Mouse (Mus musculus) stomach, embryonic 14.5 days (tissue): ENCODE data around the gene Wbp1. TPM values are rescaled to one million over a fixed set of nuclear protein-coding genes. Genes with fewer than 3 reads are reported as not detected.

Experiments
- ATAC-seq: fragments of 200-750 bp; cut with Nextera tagmentation; 2 replicates; pipeline ENCODE4 v1.8.0; 2017; ENCODE audit warnings: low read depth, moderate TSS enrichment; ENCODE audit not compliant: insufficient number of reproducible peaks, insufficient read depth, low FRiP score
- H3K27ac ChIP-seq: fragments of 300-500 bp; sonication (generic); 2 replicates; pipeline ENCODE4 v1.5.1; 2014; ENCODE audit warnings: mild to moderate bottlenecking, low read length, moderate library complexity, mixed read lengths
- H3K27me3 ChIP-seq: fragments of 300-500 bp; sonication (generic); 2 replicates; pipeline ENCODE4 v1.6.1; 2014; ENCODE audit warnings: low read length, control low read depth, mixed read lengths; ENCODE audit not compliant: control insufficient read depth, insufficient read depth
- H3K36me3 ChIP-seq: fragments of 300-500 bp; sonication (generic); 2 replicates; pipeline ENCODE4 v1.6.1; 2014; ENCODE audit warnings: mild to moderate bottlenecking, control low read depth, low read length, moderate library complexity, mixed read lengths; ENCODE audit not compliant: control insufficient read depth, insufficient read depth
- H3K4me1 ChIP-seq: fragments of 300-500 bp; sonication (generic); 2 replicates; pipeline ENCODE4 v1.6.1; 2014; ENCODE audit warnings: low read length, control low read depth, mixed read lengths; ENCODE audit not compliant: control insufficient read depth, insufficient read depth
- H3K4me2 ChIP-seq: fragments of 300-500 bp; sonication (generic); replicated peaks from 2 replicates; pipeline ENCODE4 v1.6.1; 2014; ENCODE audit warnings: low read depth, low read length, control low read depth
- H3K4me3 ChIP-seq: fragments of 300-500 bp; sonication (generic); 2 replicates; pipeline ENCODE4 v1.5.1; 2014; ENCODE audit warnings: low read depth, low read length, control low read depth
- H3K9ac ChIP-seq: fragments of 300-500 bp; sonication (generic); replicated peaks from 2 replicates; pipeline ENCODE4 v1.6.1; 2014; ENCODE audit warnings: low read depth, mild to moderate bottlenecking, control low read depth, low read length, moderate library complexity, mixed read lengths
- H3K9me3 ChIP-seq: fragments of 300-500 bp; sonication (generic); 2 replicates; pipeline ENCODE4 v1.6.1; 2016; ENCODE audit warnings: low read depth, low read length, control low read depth; ENCODE audit not compliant: control insufficient read depth
- WGBS: fragments of 180-500 bp; shearing (Covaris S2); extraction: QIAGEN DNeasy Blood & Tissue Kit; methylation state at CpG from one replicate; pipeline ENCODE4 v1.1.7; 2014; 5-methylcytosine and 5-hydroxymethylcytosine counted together
- polyA plus RNA-seq: library from polyadenylated mRNA; unstranded; fragments of >200 nt; fragmentation: Nextera tagmentation; extraction: Ambion mirVana; gene quantifications from 2 replicates; pipeline ENCODE4 v1.2.1, GENCODE M21; 2014

The Wbp1 gene
- polyA plus RNA-seq, result 91.3 and 99.6 TPM in 2 replicates

GRCm38 (mm10) chr6:83120930-83121862 lies at the start of gene Wbp1:
Gene Wbp1 (minus strand): TSS chr6:83121559.
- Histone ChIP-seq H3K36me3 (peaks cover 21% of the 10 kb centered on the region), H3K9me3 (no peaks in the 10 kb centered on the region), H3K27me3 (no peaks in the 10 kb centered on the region), H3K4me2 (peak within 1 kb of the TSS; percentile 91), H3K27ac (peak within 1 kb of the TSS; percentile 99), H3K9ac (peak within 1 kb of the TSS; percentile 87), H3K4me3 (peak within 1 kb of the TSS; percentile 66), H3K4me1 (peaks cover 38% of the 10 kb centered on the region)
- ATAC-seq, result peak; percentile 96
- WGBS, result under 1% methylated on average over 37 of the region's 38 CpGs

GRCm38 (mm10) chr6:83171063-83171462 lies 49.7 kb upstream of the Wbp1 start:
- H3K9me3 ChIP-seq, result no peaks in the 10 kb centered on the region
- H3K4me3 ChIP-seq, result no peak overlapping the region
- no peaks in the 10 kb centered on the region for H3K27me3 ChIP-seq
- H3K4me2 ChIP-seq, result no peak overlapping the region
- H3K4me1 ChIP-seq, result peaks cover 11% of the 10 kb centered on the region; the same call in 1 of the 2 replicates
- H3K27ac ChIP-seq, result no peak overlapping the region
- no peak overlapping the region for H3K9ac ChIP-seq
- 80% methylated on average over 5 of the region's 5 CpGs for WGBS
- H3K36me3 ChIP-seq, result no peaks in the 10 kb centered on the region; the same call in none of the 2 replicates
- no peak for ATAC-seq

DNA sequence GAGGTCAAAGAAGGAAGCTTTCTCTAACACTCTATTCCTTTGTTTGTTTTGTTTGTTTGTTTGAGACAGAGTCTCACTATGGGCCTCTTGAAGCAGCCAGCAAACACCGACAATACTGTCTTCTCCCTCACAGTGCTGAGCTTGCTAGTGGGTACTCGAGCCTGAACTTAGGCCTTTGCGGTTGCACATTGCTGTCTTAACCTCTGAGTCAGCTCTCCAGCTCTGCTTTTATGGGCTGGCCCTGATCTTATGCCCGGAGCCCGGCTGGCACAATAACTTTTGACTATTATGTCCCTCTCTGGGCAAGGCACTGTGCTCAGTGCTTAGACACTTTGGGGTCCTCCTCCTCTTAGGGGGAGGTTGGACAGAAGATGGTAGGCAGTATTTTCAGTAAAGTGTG lies 48.5 kb upstream of the Wbp1 start:
- Histone ChIP-seq H3K9me3 (no peaks in the 10 kb centered on the region), H3K27me3 (no peaks in the 10 kb centered on the region), H3K4me3 (no peak overlapping the region), H3K9ac (no peak overlapping the region), H3K4me2 (no peak overlapping the region), H3K4me1 (peaks cover 11% of the 10 kb centered on the region; the same call in 1 of the 2 replicates), H3K27ac (no peak overlapping the region), H3K36me3 (no peaks in the 10 kb centered on the region; the same call in none of the 2 replicates)
- 70% methylated on average over 5 of the region's 5 CpGs for WGBS
- ATAC-seq, result no peak

DNA sequence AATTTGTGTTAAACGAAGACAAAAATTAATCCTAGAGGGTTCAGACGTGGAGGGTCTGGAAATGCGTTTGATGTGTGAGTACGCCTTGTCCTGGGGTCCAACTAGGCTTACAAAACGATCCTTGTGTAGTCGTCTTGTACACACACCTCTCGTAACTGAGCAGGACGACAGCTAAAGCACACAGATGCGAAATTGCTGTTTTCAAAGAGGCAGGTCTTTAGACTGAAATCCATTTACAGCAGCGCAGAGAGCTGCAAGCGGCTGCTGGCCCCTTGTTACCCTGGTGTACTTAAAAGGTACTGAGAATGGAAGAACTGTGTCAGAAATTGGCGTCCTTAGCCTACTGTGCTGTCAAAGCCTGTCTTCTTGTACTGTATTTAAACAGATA lies 44.9 kb upstream of the Wbp1 start:
- ATAC-seq, result no peak
- Histone ChIP-seq H3K9ac (peak overlapping the region; percentile 71), H3K4me1 (peaks cover 18% of the 10 kb centered on the region; the same call in 1 of the 2 replicates)

DNA sequence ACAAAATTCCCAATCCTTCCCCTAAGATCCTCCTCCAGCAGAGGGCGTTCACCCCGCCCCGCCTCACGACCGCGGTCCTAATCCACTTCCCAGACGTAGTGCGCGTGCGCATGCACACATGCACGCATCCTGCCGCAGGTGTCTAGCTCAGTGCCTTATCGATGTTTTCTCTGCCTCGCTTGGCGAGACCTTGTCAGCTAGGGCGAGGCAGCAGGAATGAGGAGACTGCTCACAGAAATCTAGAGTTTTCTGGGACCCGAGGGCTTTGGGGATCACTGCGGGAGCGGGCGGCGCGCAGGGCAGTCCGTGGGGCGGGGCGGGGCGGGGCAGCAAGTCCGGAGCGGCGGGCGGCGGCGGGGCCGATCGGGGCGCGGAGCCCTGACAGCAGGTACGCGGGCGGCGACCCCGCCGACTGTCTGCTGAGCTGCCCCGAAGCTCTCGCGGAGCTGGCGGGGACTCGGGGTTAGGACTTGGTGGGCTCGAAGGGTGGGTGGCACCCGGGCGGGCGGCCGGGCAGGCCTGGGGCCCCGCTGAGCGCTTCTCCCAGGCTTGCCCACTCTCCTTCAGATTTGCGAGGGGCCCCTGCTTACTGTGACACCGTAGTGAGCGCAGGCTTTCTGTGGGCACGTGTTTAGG lies 44.4 kb upstream of the Wbp1 start, which contains the start of gene Dctn1:
TSS of gene Dctn1 (plus strand) at position 314 of the 636 bp plus-strand sequence.
- Histone ChIP-seq H3K27me3 (peaks cover 9% of the 10 kb centered on the region), H3K4me1 (peaks cover 18% of the 10 kb centered on the region; the same call in 1 of the 2 replicates), H3K27ac (peak within 1 kb of the TSS; percentile 75), H3K9ac (peak within 1 kb of the TSS; percentile 71), H3K36me3 (no peaks in the 10 kb centered on the region; the same call in 1 of the 2 replicates), H3K4me2 (peak within 1 kb of the TSS; percentile 74), H3K9me3 (no peaks in the 10 kb centered on the region), H3K4me3 (peak within 1 kb of the TSS; percentile 70)
- WGBS, result under 1% methylated on average over 51 of the region's 58 CpGs
- peak; percentile 85 for ATAC-seq

More for the DNA sequence above, 44.9 kb upstream of the Wbp1 start:
- Histone ChIP-seq H3K27me3 (peaks cover 6% of the 10 kb centered on the region; the same call in 1 of the 2 replicates), H3K9me3 (no peaks in the 10 kb centered on the region), H3K4me2 (peak overlapping the region; percentile 74), H3K4me3 (peak overlapping the region; percentile 70), H3K27ac (no peak overlapping the region; the same call in 1 of the 2 replicates), H3K36me3 (no peaks in the 10 kb centered on the region; the same call in 1 of the 2 replicates)
- under 1% methylated on average over 12 of the region's 12 CpGs for WGBS

- H3K4me1 ChIP-seq, result peaks cover 18% of the 10 kb centered on the region; the same call in 1 of the 2 replicates
- ATAC-seq, result peak; percentile 16; the same call in 1 of the 2 replicates
These were observed 43.8 kb upstream of the Wbp1 start for GRCm38 (mm10) chr6:83165026-83165606.

GRCm38 (mm10) chr6:83162701-83163100 lies 41.3 kb upstream of the Wbp1 start:
- Histone ChIP-seq H3K27me3 (peaks cover 11% of the 10 kb centered on the region), H3K4me2 (peak overlapping the region; percentile 68), H3K9me3 (no peaks in the 10 kb centered on the region), H3K27ac (no peak overlapping the region), H3K9ac (0 out of 2 replicates have a peak overlapping the region, but pooled peaks have one; percentile 37), H3K4me1 (peaks cover 14% of the 10 kb centered on the region; the same call in 1 of the 2 replicates), H3K36me3 (no peaks in the 10 kb centered on the region), H3K4me3 (peak overlapping the region; percentile 39)
- no peak for ATAC-seq
- WGBS, result 0% methylated on average over 8 of the region's 8 CpGs

More at GRCm38 (mm10) chr6:83165026-83165606, 43.8 kb upstream of the Wbp1 start:
- H3K27ac ChIP-seq, result peak overlapping the region; percentile 75
- peak overlapping the region; percentile 71 for H3K9ac ChIP-seq
- no peaks in the 10 kb centered on the region for H3K9me3 ChIP-seq
- 6% methylated on average over 6 of the region's 6 CpGs for WGBS
- H3K27me3 ChIP-seq, result peaks cover 11% of the 10 kb centered on the region
- no peaks in the 10 kb centered on the region; the same call in 1 of the 2 replicates for H3K36me3 ChIP-seq
- peak overlapping the region; percentile 70 for H3K4me3 ChIP-seq
- peak overlapping the region; percentile 74 for H3K4me2 ChIP-seq
